Mouse (Mus musculus) brain, embryonic 14.5 days (tissue): Measurements from ENCODE around the gene Gm10964.

Experiments used
- CTCF ChIP-seq: fragments of 200-500 bp; IDR thresholded peaks from 2 replicates; pipeline ENCODE4 v1.5.1; 2012; ENCODE audit warnings: inconsistent platforms, mild to moderate bottlenecking, moderate library complexity, borderline replicate concordance; ENCODE audit not compliant: insufficient read depth, insufficient read length; ENCODE audit errors: extremely low read depth
- POLR2A ChIP-seq: fragments of 200-500 bp; IDR thresholded peaks from 2 replicates; pipeline ENCODE4 v1.6.1; 2012; ENCODE audit warnings: mild to moderate bottlenecking, inconsistent platforms, borderline replicate concordance; ENCODE audit not compliant: poor library complexity, insufficient read depth, insufficient read length, severe bottlenecking; ENCODE audit errors: extremely low read depth

GRCm38 (mm10) chr3:103745001-103745770 is 6.0 kb downstream of the Gm10964 start:
- no peak for TF ChIP-seq CTCF
- no peak for TF ChIP-seq POLR2A
